Mouse (Mus musculus) thymus, adult 2 months (tissue): Measurements from ENCODE around the gene C130050O18Rik.

Experiments used
- CTCF ChIP-seq: fragments of 200-500 bp; IDR thresholded peaks from 2 replicates; pipeline ENCODE4 v1.5.1; 2012; ENCODE audit warnings: mild to moderate bottlenecking, control low read depth, low read length, moderate library complexity, borderline replicate concordance; ENCODE audit not compliant: control insufficient read depth, poor library complexity, insufficient read depth; ENCODE audit errors: extremely low read depth
- POLR2A ChIP-seq: fragments of 200-500 bp; IDR thresholded peaks from 2 replicates; pipeline ENCODE4 v1.6.1; 2012; ENCODE audit warnings: mild to moderate bottlenecking, low read length, control low read depth, moderate library complexity; ENCODE audit not compliant: control insufficient read depth, poor library complexity, insufficient read depth; ENCODE audit errors: extremely low read depth

- TF ChIP-seq CTCF (no peak), POLR2A (no peak)
These were observed 34.0 kb upstream of the C130050O18Rik start for GRCm38 (mm10) chr5:139371118-139371517.
